Mouse (Mus musculus): Measurements from ENCODE around the gene Gm21310. TPM values are rescaled to one million over a fixed set of nuclear protein-coding genes. Genes with fewer than 3 reads are reported as not detected.

Gene Gm21310
- not detected for polyA plus RNA-seq (2014; fragmentation: Illumina TruSeq; extraction: RNeasy Lipid Tissue Mini Kit (QIAGEN cat#74804); ENCODE audit: low read depth, low replicate concordance)

GRCm38 (mm10) chrY:10147083-10147482 is at the start of gene Gm21310:
Gene Gm21310, minus strand, starts transcription at chrY:10147183.

Other genes with a start within 250 kb of the Gm21310 start
- gene Gm20834, start 177.4 kb upstream of the Gm21310 start, polyA plus RNA-seq (2014; fragmentation: Illumina TruSeq; extraction: RNeasy Lipid Tissue Mini Kit (QIAGEN cat#74804); ENCODE audit: low read depth, low replicate concordance) = not detected

Data from adrenal gland, adult 10 weeks (tissue).